Mouse (Mus musculus) cerebellum, adult 2 months (tissue): ENCODE data around the gene Igsf10. TPM values are rescaled to one million over a fixed set of nuclear protein-coding genes. Genes with fewer than 3 reads are reported as not detected.
"Not testable (repeated sequence)": the region's sequence is repeated elsewhere in the genome, so short reads cannot be mapped to it uniquely, and the experiment has no call there.

Experiments
- DNase-seq, 2 experiments: peaks; one replicate each; pipeline ENCODE4 v3.0.0; 2021
- H3K27ac ChIP-seq: fragments of 200-500 bp; 2 replicates; pipeline ENCODE4 v1.5.1; 2012; ENCODE audit warnings: low read length, control low read depth, inconsistent platforms; ENCODE audit not compliant: insufficient read depth
- H3K27me3 ChIP-seq: fragments of 200-500 bp; 2 replicates; pipeline ENCODE4 v1.6.1; 2012; ENCODE audit warnings: inconsistent platforms, mild to moderate bottlenecking, low read length, moderate library complexity; ENCODE audit not compliant: control insufficient read depth, insufficient read depth
- H3K4me1 ChIP-seq: fragments of 200-500 bp; 2 replicates; pipeline ENCODE4 v1.6.1; 2011; ENCODE audit warnings: low read length; ENCODE audit not compliant: control insufficient read depth, insufficient read depth
- H3K4me3 ChIP-seq: fragments of 200-500 bp; replicated peaks from 2 replicates; pipeline ENCODE3; 2011; ENCODE audit warnings: mild to moderate bottlenecking, low read depth, low read length, control low read depth; ENCODE audit not compliant: insufficient read depth
- CTCF ChIP-seq: fragments of 200-500 bp; IDR thresholded peaks from 2 replicates; pipeline ENCODE4 v1.5.1; 2011; ENCODE audit warnings: low read depth, mild to moderate bottlenecking, control low read depth, low read length, moderate library complexity, borderline replicate concordance; ENCODE audit not compliant: insufficient read depth
- POLR2A ChIP-seq: fragments of 200-500 bp; IDR thresholded peaks from 2 replicates; pipeline ENCODE4 v1.6.1; 2011; ENCODE audit warnings: low read length, control low read depth, borderline replicate concordance; ENCODE audit not compliant: insufficient read depth
- WGBS: fragments of 180-500 bp; shearing (Covaris S2); methylation state at CpG from one replicate; pipeline ENCODE4 v1.1.7; 2018; 5-methylcytosine and 5-hydroxymethylcytosine counted together
- polyA plus RNA-seq: library from polyadenylated mRNA; depleted of rRNA; stranded (reverse); fragments of >200 nt; gene quantifications from 2 replicates; pipeline ENCODE4 v1.2.3, GENCODE M21; 2012; rRNA removed

The Igsf10 gene
- polyA plus RNA-seq: 2.4 and 3.0 TPM in 2 replicates

- whole genome bisulfite sequencing: 4% methylated on average over 23 of the region's 23 CpGs
- H3K27me3 ChIP-seq: no peaks in the 10 kb centered on the region
- DNase-seq: peak; percentile 36 to 50
- peaks cover 3% of the 10 kb centered on the region; the same call in 1 of the 2 replicates for H3K4me1 ChIP-seq
- H3K27ac ChIP-seq: peak within 1 kb of the TSS; percentile 8; the same call in 1 of the 2 replicates
- no peak for TF ChIP-seq POLR2A
- no peak for TF ChIP-seq CTCF
- H3K4me3 ChIP-seq: peak within 1 kb of the TSS; percentile 64
These were observed at the start of gene Igsf10 for GRCm38 (mm10) chr3:59344065-59344905. Gene Igsf10, minus strand, starts transcription at chr3:59344394.

- WGBS: 58% methylated on average over 1 of the region's 1 CpGs
- TF ChIP-seq POLR2A (no peak), CTCF (no peak)
- H3K4me3 ChIP-seq: no peak overlapping the region
These were observed 41.4 kb upstream of the Igsf10 start for GRCm38 (mm10) chr3:59385553-59385952.

DNA sequence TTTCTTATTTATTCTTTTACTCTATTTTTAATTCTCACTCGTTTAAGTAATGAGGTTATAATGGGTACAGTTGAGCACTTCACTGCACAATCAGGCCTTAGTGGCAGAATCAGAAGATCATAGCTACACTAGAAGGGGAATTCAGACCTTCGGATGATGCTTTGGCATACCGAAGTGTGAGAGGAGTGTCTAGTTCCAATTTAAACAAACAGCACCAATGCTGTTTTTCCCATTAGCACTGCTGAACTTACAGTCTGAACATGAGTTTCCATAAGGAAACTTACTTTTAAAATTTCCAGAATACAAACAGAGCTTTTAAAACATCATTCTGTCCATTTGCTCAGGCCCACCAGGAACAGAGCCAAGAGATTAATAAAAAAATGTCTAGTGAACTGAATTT is 40.8 kb upstream of the Igsf10 start:
- no peak for DNase-seq
- H3K27ac ChIP-seq: no peak overlapping the region
- no peak overlapping the region for H3K4me3 ChIP-seq
- H3K27me3 ChIP-seq: no peaks in the 10 kb centered on the region
- 84% methylated on average over 3 of the region's 3 CpGs for WGBS
- no peak for TF ChIP-seq CTCF
- TF ChIP-seq POLR2A: no peak
- no peaks in the 10 kb centered on the region for H3K4me1 ChIP-seq

More at GRCm38 (mm10) chr3:59385553-59385952, 41.4 kb upstream of the Igsf10 start:
- DNase-seq: no peak
- Histone ChIP-seq H3K4me1 (no peaks in the 10 kb centered on the region), H3K27ac (no peak overlapping the region), H3K27me3 (no peaks in the 10 kb centered on the region)

DNA sequence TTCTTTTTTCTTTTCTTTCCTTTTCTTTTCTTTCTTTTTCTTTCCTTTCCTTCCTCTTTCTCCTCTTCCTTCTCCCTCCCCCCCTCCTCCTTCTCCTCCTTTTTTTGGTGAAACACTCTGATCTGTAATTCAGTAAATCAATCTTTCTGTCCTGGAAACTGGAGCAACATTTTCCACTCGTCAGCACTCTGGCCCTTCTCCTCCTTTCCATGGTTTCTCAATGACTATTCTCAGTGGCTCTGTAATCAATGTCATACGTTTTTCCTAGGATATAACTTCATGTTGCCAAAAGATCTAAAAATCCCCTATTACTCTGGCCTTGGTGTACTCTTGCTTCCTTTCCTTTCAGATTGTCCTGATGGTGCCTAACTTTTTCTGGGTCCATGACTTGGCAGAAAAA is 40.1 kb upstream of the Igsf10 start:
- no peak for TF ChIP-seq CTCF
- DNase-seq: no peak
- H3K27me3 ChIP-seq: no peaks in the 10 kb centered on the region
- H3K27ac ChIP-seq: no peak overlapping the region
- H3K4me1 ChIP-seq: no peaks in the 10 kb centered on the region
- WGBS: 53% methylated on average over 2 of the region's 2 CpGs
- H3K4me3 ChIP-seq: no peak overlapping the region

DNA sequence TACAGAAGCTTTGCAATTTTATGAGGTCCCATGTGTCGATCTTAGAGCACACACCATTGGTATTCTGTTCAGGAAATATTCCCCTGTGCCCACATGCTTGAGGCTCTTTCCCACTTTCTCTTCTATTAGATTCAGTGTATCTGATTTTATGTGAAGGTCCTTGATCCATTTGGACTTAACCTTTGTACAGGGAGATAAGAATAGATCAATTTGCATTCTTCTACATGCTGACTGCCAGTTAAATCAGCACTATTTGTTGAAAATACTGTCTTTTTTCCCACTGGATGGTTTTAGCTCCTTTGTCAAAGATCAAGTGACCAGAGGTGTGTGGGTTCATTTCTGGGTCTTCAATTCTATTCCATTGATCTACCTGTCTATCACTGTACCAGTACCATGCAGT is 34.6 kb upstream of the Igsf10 start:
- not testable (repeated sequence) for H3K4me1 ChIP-seq, H3K27ac ChIP-seq, H3K4me3 ChIP-seq, H3K27me3 ChIP-seq, DNase-seq
- WGBS: 97% methylated on average over 1 of the region's 1 CpGs

DNA sequence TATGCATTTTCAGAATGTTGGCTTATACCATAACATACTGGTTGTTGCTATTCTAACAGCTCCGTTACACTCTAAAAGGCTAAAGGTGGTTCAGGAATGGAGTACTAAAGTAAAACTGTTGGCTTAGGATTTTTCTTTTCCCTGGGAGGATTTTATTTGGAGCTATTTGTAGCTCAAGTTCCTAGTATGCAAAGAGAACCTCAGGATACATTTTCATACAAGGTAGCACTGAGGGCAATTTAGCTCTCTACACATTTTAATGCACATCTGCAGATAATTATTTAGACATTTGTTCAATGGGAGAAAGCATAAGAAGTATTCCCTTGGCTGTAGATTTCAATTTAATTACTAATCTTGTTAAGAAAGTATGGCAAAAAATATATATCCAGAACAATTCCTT is 17.7 kb upstream of the Igsf10 start:
- H3K4me1 ChIP-seq: no peaks in the 10 kb centered on the region
- no peak overlapping the region for H3K27ac ChIP-seq
- TF ChIP-seq CTCF (no peak), POLR2A (no peak)
- H3K4me3 ChIP-seq: no peak overlapping the region
- no peak for DNase-seq
- WGBS: 82% methylated on average over 1 of the region's 1 CpGs
- no peaks in the 10 kb centered on the region for H3K27me3 ChIP-seq

- no peak for DNase-seq
- Histone ChIP-seq H3K27ac (no peak overlapping the region), H3K27me3 (no peaks in the 10 kb centered on the region), H3K4me3 (no peak overlapping the region), H3K4me1 (no peaks in the 10 kb centered on the region)
- TF ChIP-seq CTCF (no peak), POLR2A (no peak)
These were observed 15.9 kb upstream of the Igsf10 start for GRCm38 (mm10) chr3:59360102-59360501.

DNA sequence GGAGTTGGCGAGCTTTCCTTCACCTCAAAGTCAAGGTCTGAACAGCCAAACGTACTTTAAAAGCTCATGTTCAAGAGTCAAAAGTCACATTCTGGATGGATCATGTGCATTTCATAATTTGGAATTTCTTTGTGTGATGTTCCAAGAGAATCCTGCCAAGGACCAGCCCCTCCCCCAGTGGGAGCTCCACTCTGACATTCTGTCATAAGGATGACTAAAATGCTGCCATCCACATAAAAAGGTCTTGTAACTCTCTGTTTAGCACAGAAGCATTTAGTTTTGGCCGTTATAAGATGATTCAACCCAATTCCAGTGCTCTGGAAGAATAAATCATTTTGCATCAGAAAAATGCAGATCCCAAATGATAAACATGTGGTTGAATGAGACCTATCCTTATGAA is 10.0 kb upstream of the Igsf10 start:
- TF ChIP-seq POLR2A (no peak), CTCF (no peak)
- 74% methylated on average over 3 of the region's 3 CpGs for WGBS
- H3K27ac ChIP-seq: no peak overlapping the region
- DNase-seq: no peak
- no peaks in the 10 kb centered on the region for H3K27me3 ChIP-seq
- no peaks in the 10 kb centered on the region for H3K4me1 ChIP-seq
- no peak overlapping the region for H3K4me3 ChIP-seq
